Mouse (Mus musculus) heart, embryonic 14.5 days (tissue): ENCODE results near the gene Phldb2. TPM values are rescaled to one million over a fixed set of nuclear protein-coding genes. Genes with fewer than 3 reads are reported as not detected.

ENCODE experiments used
- ATAC-seq: fragments of 200-750 bp; cut with Nextera tagmentation; 2 replicates; pipeline ENCODE4 v1.8.0; 2017; ENCODE audit warnings: low read depth, moderate TSS enrichment; ENCODE audit not compliant: insufficient number of reproducible peaks, insufficient read depth, low FRiP score
- H3K27ac ChIP-seq, 2 experiments: fragments of 200-500 bp in 1 of 2; fragments of 300-500 bp in 1 of 2; sonication (generic) in 1 of 2; replicated peaks in 1 of 2; 2 replicates each; pipeline ENCODE4 v1.5.1; 2012 to 2014; ENCODE audit warnings: low read depth in 2 of 2, low read length in 2 of 2, control low read depth in 1 of 2, mild to moderate bottlenecking in 1 of 2, mixed read lengths in 1 of 2; ENCODE audit not compliant: control insufficient read depth in 1 of 2, insufficient read depth in 1 of 2
- H3K27me3 ChIP-seq: fragments of 300-500 bp; sonication (generic); 2 replicates; pipeline ENCODE4 v1.6.1; 2014; ENCODE audit warnings: mild to moderate bottlenecking, low read length, control low read depth; ENCODE audit not compliant: control insufficient read depth, insufficient read depth
- H3K36me3 ChIP-seq: fragments of 300-500 bp; sonication (generic); 2 replicates; pipeline ENCODE4 v1.6.1; 2014; ENCODE audit warnings: mild to moderate bottlenecking, control low read depth, low read length, mixed read lengths; ENCODE audit not compliant: control insufficient read depth, insufficient read depth
- H3K4me1 ChIP-seq, 2 experiments: fragments of 200-500 bp in 1 of 2; fragments of 300-500 bp in 1 of 2; sonication (generic) in 1 of 2; 2 replicates each; pipeline ENCODE4 v1.6.1; 2012 to 2014; ENCODE audit warnings: low read length in 2 of 2, control low read depth in 1 of 2, mixed read lengths in 1 of 2; ENCODE audit not compliant: control insufficient read depth in 2 of 2, insufficient read depth in 2 of 2
- H3K4me2 ChIP-seq: fragments of 300-500 bp; sonication (generic); 2 replicates; pipeline ENCODE4 v1.6.1; 2014; ENCODE audit warnings: mild to moderate bottlenecking, low read length
- H3K4me3 ChIP-seq, 2 experiments: fragments of 200-500 bp in 1 of 2; fragments of 300-500 bp in 1 of 2; sonication (generic) in 1 of 2; 2 replicates each; pipeline ENCODE4 v1.5.1; 2012 to 2014; ENCODE audit warnings: low read length in 2 of 2, mild to moderate bottlenecking in 2 of 2, control low read depth in 1 of 2, low read depth in 1 of 2, moderate library complexity in 1 of 2; ENCODE audit not compliant: control insufficient read depth in 1 of 2, insufficient read depth in 1 of 2
- H3K9ac ChIP-seq: fragments of 300-500 bp; sonication (generic); 2 replicates; pipeline ENCODE4 v1.6.1; 2014; ENCODE audit warnings: mild to moderate bottlenecking, low read length
- H3K9me3 ChIP-seq: fragments of 300-500 bp; sonication (generic); 2 replicates; pipeline ENCODE4 v1.6.1; 2016; ENCODE audit warnings: low read length, control low read depth; ENCODE audit not compliant: control insufficient read depth
- WGBS: fragments of 180-500 bp; shearing (Covaris S2); extraction: QIAGEN DNeasy Blood & Tissue Kit; methylation state at CpG from one replicate; pipeline ENCODE4 v1.1.7; 2014; 5-methylcytosine and 5-hydroxymethylcytosine counted together
- polyA plus RNA-seq: library from polyadenylated mRNA; unstranded; fragments of >200 nt; fragmentation: Nextera tagmentation; extraction: Ambion mirVana; gene quantifications from 2 replicates; pipeline ENCODE4 v1.2.1, GENCODE M21; 2014

Gene Phldb2
- polyA plus RNA-seq, 1 experiment from 2014 or later, result 42.9 TPM

DNA sequence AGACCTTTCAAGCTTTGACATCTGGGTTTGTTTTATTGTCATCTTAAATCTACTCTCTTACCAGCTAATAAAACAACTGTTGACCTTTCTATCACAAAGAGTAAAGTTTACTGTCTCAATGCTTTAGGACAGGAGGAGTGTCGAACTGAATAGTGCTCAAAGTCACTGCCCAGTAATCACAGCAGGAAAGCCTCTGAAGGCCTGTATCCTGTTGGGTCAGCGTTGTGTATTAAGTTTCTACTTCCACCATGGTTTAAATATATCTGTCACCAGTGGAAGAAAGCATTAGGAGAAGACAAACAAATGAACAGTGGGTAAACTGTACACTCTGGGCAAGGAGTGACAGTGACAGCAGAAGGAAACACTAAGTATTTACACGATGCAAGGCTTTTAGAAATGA lies 148.7 kb downstream of the Phldb2 start:
- Histone ChIP-seq H3K9me3 (no peaks in the 10 kb centered on the region), H3K9ac (no peak overlapping the region), H3K4me1 (peaks cover 0 to 1% of the 10 kb centered on the region in 2 experiments; a peak in 1 of 4 replicates), H3K4me3 (no peak overlapping the region), H3K27ac (no peak overlapping the region), H3K36me3 (peaks cover 86% of the 10 kb centered on the region), H3K27me3 (no peaks in the 10 kb centered on the region), H3K4me2 (no peak overlapping the region)
- ATAC-seq, result no peak
- WGBS, result 72% methylated on average over 3 of the region's 3 CpGs

GRCm38 (mm10) chr16:45800406-45800805 lies 153.0 kb downstream of the Phldb2 start:
- Histone ChIP-seq H3K9ac (no peak overlapping the region), H3K4me1 (peaks cover 0 to 1% of the 10 kb centered on the region in 2 experiments; a peak in 1 of 4 replicates), H3K9me3 (no peaks in the 10 kb centered on the region), H3K4me2 (no peak overlapping the region), H3K27me3 (no peaks in the 10 kb centered on the region), H3K4me3 (no peak overlapping the region), H3K36me3 (peaks cover 94% of the 10 kb centered on the region), H3K27ac (no peak overlapping the region)
- ATAC-seq, result no peak
- 72% methylated on average over 2 of the region's 2 CpGs for WGBS

GRCm38 (mm10) chr16:45799150-45799549 lies 154.2 kb downstream of the Phldb2 start:
- no peak overlapping the region for H3K4me3 ChIP-seq
- peaks cover 96% of the 10 kb centered on the region for H3K36me3 ChIP-seq
- H3K4me2 ChIP-seq, result no peak overlapping the region
- 76% methylated on average over 4 of the region's 4 CpGs for WGBS
- no peaks in the 10 kb centered on the region for H3K27me3 ChIP-seq
- H3K27ac ChIP-seq, result no peak overlapping the region
- H3K4me1 ChIP-seq, result peaks cover 0 to 3% of the 10 kb centered on the region in 2 experiments; a peak in 1 of 4 replicates
- no peak for ATAC-seq
- H3K9ac ChIP-seq, result no peak overlapping the region
- H3K9me3 ChIP-seq, result no peaks in the 10 kb centered on the region

DNA sequence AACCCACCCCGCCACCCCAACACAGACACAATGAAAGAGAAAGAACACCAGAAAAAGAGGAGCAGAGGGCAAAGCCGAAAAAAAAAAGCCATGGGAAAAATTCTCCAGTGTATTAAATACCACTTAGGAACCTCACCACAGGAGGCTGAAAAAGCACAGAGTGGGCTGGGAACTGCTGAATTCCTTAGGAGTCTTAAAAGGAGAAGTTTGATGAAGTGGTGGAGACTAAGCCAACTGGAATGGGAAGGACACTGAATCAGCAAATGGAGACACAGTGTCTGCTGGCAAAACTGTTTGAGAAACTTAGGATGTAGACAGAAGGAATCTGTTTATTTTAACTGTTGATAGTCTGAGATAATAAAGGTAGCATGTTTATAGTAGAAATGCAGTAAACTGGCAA lies 154.8 kb downstream of the Phldb2 start:
- ATAC-seq, result no peak
- H3K36me3 ChIP-seq, result peaks cover 96% of the 10 kb centered on the region
- 93% methylated on average over 2 of the region's 2 CpGs for WGBS

DNA sequence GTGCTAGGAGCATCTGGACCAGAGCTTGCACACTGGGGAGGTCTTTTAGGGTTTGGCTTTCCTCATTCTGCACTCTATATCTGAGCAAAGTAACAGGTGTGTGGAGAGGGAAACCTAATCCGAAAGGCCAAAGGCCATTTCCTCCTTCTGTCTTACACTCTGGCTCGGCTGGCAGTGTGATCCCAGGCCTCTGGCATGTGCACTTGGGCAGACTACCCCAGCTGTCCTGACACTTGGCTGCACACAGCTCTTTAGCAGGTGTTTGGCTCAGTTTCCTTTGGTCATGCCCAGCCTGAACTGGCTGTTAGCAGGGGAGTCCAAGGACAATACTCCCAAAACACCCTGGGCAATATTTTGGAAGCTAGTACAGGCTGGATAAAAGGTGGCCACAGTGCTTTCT lies 156.6 kb downstream of the Phldb2 start:
- H3K36me3 ChIP-seq, result peaks cover 96% of the 10 kb centered on the region
- H3K27me3 ChIP-seq, result no peaks in the 10 kb centered on the region
- ATAC-seq, result no peak
- no peak overlapping the region for H3K9ac ChIP-seq
- H3K4me2 ChIP-seq, result no peak overlapping the region
- H3K4me3 ChIP-seq, result no peak overlapping the region
- no peak overlapping the region for H3K27ac ChIP-seq
- H3K4me1 ChIP-seq, result peaks cover 0 to 3% of the 10 kb centered on the region in 2 experiments; a peak in 1 of 4 replicates
- WGBS, result 62% methylated on average over 2 of the region's 2 CpGs
- H3K9me3 ChIP-seq, result no peaks in the 10 kb centered on the region

More for the DNA sequence above, 154.8 kb downstream of the Phldb2 start:
- Histone ChIP-seq H3K4me2 (no peak overlapping the region), H3K9ac (no peak overlapping the region), H3K4me1 (peaks cover 0 to 3% of the 10 kb centered on the region in 2 experiments; a peak in 1 of 4 replicates), H3K4me3 (no peak overlapping the region), H3K27ac (no peak overlapping the region), H3K27me3 (no peaks in the 10 kb centered on the region), H3K9me3 (no peaks in the 10 kb centered on the region)

GRCm38 (mm10) chr16:45795188-45795693 lies 158.2 kb downstream of the Phldb2 start:
- Histone ChIP-seq H3K9ac (no peak overlapping the region), H3K27me3 (no peaks in the 10 kb centered on the region), H3K4me1 (peaks cover 0 to 3% of the 10 kb centered on the region in 2 experiments; a peak in 1 of 4 replicates), H3K27ac (no peak overlapping the region), H3K4me3 (no peak overlapping the region), H3K9me3 (no peaks in the 10 kb centered on the region), H3K36me3 (peaks cover 94% of the 10 kb centered on the region), H3K4me2 (no peak overlapping the region)
- WGBS, result 58% methylated on average over 5 of the region's 5 CpGs
- no peak for ATAC-seq

DNA sequence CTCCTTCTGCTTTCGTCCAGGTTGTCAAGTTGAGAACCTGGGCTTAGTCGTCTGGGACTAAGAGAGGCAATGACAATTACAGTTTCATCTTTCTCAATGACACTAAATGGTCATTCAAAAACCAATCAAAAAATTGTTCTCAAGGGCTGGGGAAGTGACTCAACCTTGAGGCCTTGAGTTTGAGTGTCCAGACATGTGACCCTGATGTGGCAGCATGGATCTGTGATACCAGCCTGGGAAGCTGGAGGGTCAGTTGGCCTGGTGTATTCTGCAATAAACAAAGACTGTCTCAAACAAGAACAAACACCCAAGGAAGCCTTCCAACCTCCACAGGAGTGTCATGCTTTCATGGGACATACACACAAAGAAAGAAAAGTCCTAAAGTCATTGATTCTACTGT lies 160.6 kb downstream of the Phldb2 start:
- peaks cover 0 to 3% of the 10 kb centered on the region in 2 experiments; a peak in 1 of 4 replicates for H3K4me1 ChIP-seq
- no peaks in the 10 kb centered on the region for H3K9me3 ChIP-seq
- H3K4me3 ChIP-seq, result no peak overlapping the region
- H3K27me3 ChIP-seq, result no peaks in the 10 kb centered on the region
- no peak overlapping the region for H3K27ac ChIP-seq
- H3K36me3 ChIP-seq, result peaks cover 91% of the 10 kb centered on the region
- H3K4me2 ChIP-seq, result no peak overlapping the region
- WGBS, result 83% methylated on average over 2 of the region's 2 CpGs
- ATAC-seq, result no peak
- H3K9ac ChIP-seq, result no peak overlapping the region

- Histone ChIP-seq H3K4me2 (no peak overlapping the region), H3K9ac (no peak overlapping the region), H3K9me3 (no peaks in the 10 kb centered on the region), H3K4me3 (no peak overlapping the region), H3K27ac (no peak overlapping the region), H3K36me3 (peaks cover 87% of the 10 kb centered on the region), H3K27me3 (no peaks in the 10 kb centered on the region), H3K4me1 (peaks cover 0 to 3% of the 10 kb centered on the region in 2 experiments; a peak in 1 of 4 replicates)
- ATAC-seq, result no peak
- WGBS, result 69% methylated on average over 5 of the region's 5 CpGs
These were observed 162.1 kb downstream of the Phldb2 start for GRCm38 (mm10) chr16:45791286-45791685.
